Mouse (Mus musculus) brown adipose tissue, adult 24 weeks (tissue): ENCODE measurements around the gene Mib2. TPM values are rescaled to one million over a fixed set of nuclear protein-coding genes. Genes with fewer than 3 reads are reported as not detected.
A peak's percentile ranks its signal among the peaks of the same experiment; 100 is the strongest.
"Not testable (repeated sequence)": the region's sequence is repeated elsewhere in the genome, so short reads cannot be mapped to it uniquely, and the experiment has no call there.

Source experiments
- H3K27ac ChIP-seq: fragments of 200-500 bp; replicated peaks from 2 replicates; pipeline ENCODE4 v1.5.1; 2012; ENCODE audit warnings: low read depth, mild to moderate bottlenecking, low read length
- H3K4me1 ChIP-seq: fragments of 200-500 bp; 2 replicates; pipeline ENCODE4 v1.6.1; 2012; ENCODE audit warnings: low read length, mixed read lengths; ENCODE audit not compliant: control insufficient read depth, insufficient read depth, insufficient read length
- H3K4me3 ChIP-seq: fragments of 200-500 bp; 2 replicates; pipeline ENCODE4 v1.5.1; 2012; ENCODE audit warnings: low read depth, mild to moderate bottlenecking, low read length, moderate library complexity; ENCODE audit not compliant: insufficient read depth
- polyA plus RNA-seq: library from polyadenylated mRNA; stranded (reverse); fragments of >200 nt; gene quantifications from 2 replicates; pipeline ENCODE4 v1.2.4, GENCODE M21; 2012; ENCODE audit not compliant: missing spikeins, insufficient read depth, insufficient read length

Mib2 gene
- polyA plus RNA-seq, 1 experiment = 9.7 TPM

DNA sequence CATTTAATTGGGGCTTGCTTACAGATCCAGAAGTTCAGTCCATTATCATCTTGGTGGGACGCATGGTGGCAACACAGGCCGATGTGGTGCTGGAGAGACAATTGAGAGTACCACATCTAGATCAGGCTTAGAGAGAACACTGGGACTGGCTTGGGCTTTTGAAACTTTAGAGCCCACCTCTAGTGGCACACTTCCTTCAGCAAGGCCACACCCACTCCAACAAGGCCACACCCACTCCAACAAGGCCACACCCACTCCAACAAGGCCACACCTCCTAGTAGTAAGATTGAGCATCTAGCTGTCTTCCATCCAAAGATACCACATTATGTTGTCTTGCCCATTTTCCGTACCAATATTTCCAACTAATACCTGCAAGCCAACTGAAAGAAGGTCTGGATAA is 23.4 kb upstream of the Mib2 start:
- Histone ChIP-seq H3K27ac (no peak overlapping the region), H3K4me3 (no peak overlapping the region), H3K4me1 (no peaks in the 10 kb centered on the region; the same call in 1 of the 2 replicates)

- Histone ChIP-seq H3K27ac (no peak overlapping the region), H3K4me3 (no peak overlapping the region), H3K4me1 (no peaks in the 10 kb centered on the region; the same call in 1 of the 2 replicates)
Measured at GRCm38 (mm10) chr4:155690571-155691375, 21.8 kb upstream of the Mib2 start.

GRCm38 (mm10) chr4:155687764-155688163 is 18.8 kb upstream of the Mib2 start:
- H3K4me3 ChIP-seq, H3K27ac ChIP-seq, H3K4me1 ChIP-seq: not testable (repeated sequence)

GRCm38 (mm10) chr4:155683670-155684277 is 14.8 kb upstream of the Mib2 start:
- H3K4me1 ChIP-seq, H3K4me3 ChIP-seq, H3K27ac ChIP-seq: not testable (repeated sequence)

DNA sequence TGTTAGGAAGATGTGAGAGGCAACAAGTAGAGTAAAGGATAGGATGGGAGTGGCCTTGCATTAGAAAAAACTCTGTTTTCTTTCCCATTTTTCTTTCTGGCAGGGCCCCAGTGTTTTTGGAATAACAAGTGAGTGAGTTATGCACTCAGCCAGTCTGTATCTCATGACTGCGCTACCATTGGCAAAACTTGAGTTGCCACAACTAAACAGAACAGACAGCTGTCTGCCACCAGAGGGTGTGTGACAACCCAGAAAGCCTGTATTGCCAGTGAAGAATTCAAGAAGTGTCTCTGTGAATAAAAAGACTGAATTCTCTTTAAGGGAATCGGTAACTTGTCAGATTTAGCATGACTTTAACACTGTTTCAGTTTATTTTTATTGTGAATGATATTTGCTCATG is 7.0 kb upstream of the Mib2 start:
- Histone ChIP-seq H3K4me1 (no peaks in the 10 kb centered on the region), H3K4me3 (no peak overlapping the region), H3K27ac (no peak overlapping the region)

DNA sequence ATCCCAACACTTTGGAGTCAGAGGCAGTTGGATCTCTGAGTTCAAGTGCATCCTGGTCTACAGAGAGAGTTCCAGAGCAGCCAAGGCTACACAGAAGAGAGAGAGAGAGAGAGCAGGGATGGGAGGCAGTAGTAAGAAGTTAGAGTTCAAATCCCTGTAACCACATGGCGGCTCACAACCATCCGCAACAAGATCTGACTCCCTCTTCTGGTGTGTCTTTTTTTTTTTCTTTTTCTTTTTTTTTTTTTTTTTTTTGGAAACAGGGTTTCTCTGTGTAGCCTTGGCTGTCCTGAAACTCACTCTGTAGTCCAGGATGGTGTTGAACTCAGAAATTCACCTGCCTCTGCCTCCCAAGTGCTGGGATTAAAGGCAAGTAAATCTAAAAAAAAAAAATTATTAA is 3.1 kb upstream of the Mib2 start:
- no peak overlapping the region for H3K4me3 ChIP-seq
- H3K27ac ChIP-seq = no peak overlapping the region
- peaks cover 3% of the 10 kb centered on the region; the same call in 1 of the 2 replicates for H3K4me1 ChIP-seq

- not testable (repeated sequence) for H3K4me1 ChIP-seq, H3K27ac ChIP-seq, H3K4me3 ChIP-seq
Measured at GRCm38 (mm10) chr4:155670236-155670635, 1.2 kb upstream of the Mib2 start.

GRCm38 (mm10) chr4:155669598-155670075 is 639 bp upstream of the Mib2 start:
- H3K4me1 ChIP-seq = peaks cover 3% of the 10 kb centered on the region; the same call in 1 of the 2 replicates
- peak overlapping the region; percentile 76 for H3K4me3 ChIP-seq
- H3K27ac ChIP-seq = no peak overlapping the region

DNA sequence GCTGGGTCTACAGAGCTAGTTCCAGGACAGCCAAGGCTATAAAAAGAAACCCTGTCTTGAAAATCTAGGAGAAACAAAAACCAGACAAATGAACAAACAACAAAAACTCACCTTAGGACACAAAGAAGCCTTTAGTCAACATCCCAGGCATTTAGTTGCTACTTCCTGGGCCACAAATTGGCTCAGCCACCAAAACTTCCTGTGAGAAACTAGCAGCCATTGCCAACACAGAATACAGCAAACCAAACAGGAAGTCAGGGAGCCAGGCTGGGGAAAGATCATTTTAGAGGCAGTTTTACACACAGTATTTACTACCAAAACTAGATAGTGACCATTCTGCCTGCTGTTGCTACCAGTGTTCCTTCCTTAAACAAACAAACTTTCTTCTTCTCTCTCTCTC is 2.1 kb downstream of the Mib2 start:
- H3K4me1 ChIP-seq = peaks cover 3% of the 10 kb centered on the region; the same call in 1 of the 2 replicates
- no peak overlapping the region for H3K4me3 ChIP-seq
- no peak overlapping the region for H3K27ac ChIP-seq

DNA sequence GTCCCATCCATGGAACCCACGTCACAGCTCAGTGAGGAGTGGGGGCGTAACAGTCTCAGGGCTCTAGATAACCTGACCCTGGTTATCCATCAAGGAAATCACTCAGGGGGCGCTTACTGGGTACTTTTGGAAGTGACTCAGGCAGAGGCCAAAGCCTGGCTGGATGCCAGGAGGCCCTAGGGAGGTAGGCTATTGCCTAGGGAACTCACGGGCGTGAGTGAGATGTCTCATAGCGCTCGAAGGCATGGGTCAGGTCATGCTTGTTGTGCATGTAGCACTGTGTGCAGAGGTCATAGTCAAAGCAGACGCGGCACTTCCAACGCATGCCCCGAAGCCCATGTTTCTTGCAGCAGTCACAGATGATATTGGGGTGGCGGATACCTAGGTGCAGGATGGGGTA is 8.4 kb downstream of the Mib2 start:
- no peak overlapping the region; the same call in 1 of the 2 replicates for H3K27ac ChIP-seq
- no peak overlapping the region for H3K4me3 ChIP-seq
- peaks cover 9% of the 10 kb centered on the region for H3K4me1 ChIP-seq

- no peak overlapping the region for H3K27ac ChIP-seq
- peaks cover 9% of the 10 kb centered on the region for H3K4me1 ChIP-seq
- no peak overlapping the region for H3K4me3 ChIP-seq
Measured at GRCm38 (mm10) chr4:155658961-155659360, 10.0 kb downstream of the Mib2 start.

- Histone ChIP-seq H3K27ac (no peak overlapping the region), H3K4me1 (peaks cover 9% of the 10 kb centered on the region)
Measured at GRCm38 (mm10) chr4:155656214-155656751, 12.7 kb downstream of the Mib2 start.

DNA sequence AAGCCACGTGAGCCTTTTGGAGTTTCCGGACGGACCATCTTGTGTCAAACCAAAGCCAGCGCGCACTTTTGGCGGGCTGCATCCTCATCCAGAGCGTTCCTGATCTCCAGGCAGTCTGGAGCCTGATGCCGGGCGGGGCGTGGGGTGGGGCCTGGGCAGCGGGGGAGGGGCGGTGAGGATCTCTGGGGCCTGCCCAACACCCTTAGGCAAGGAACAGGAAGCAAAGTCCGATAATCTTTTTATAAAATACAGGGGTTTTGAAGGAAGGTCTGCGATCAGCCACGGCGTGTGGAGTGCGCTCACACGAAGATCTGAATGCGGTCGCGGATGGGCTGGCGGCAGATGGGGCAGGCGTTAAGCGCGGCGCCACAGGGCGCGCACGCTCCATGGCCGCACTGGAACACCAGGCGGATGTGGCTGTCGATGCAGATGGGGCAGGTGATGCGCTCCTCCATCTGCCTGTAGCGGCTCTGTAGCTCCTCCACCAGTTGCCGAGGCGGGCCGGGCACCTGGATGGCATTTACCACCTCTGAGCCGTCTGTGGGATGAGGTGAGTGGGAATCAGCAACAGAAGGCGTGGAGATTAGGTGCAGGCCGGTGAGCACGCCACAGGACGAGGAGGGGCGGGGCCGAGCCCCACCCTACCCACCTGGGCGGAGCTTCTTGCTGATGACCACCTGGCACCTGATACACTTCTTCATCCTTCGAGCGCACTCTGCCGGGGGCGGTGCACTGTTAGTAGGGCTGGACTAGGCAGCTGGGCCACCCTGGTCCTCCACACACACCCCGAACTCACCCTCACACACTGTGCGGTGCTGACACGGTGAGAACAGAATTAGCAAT is 14.3 kb downstream of the Mib2 start:
- H3K27ac ChIP-seq = no peak overlapping the region
- H3K4me1 ChIP-seq = no peaks in the 10 kb centered on the region; the same call in 1 of the 2 replicates
- H3K4me3 ChIP-seq = peak overlapping the region; percentile 51

More at GRCm38 (mm10) chr4:155656214-155656751, 12.7 kb downstream of the Mib2 start:
- H3K4me3 ChIP-seq = no peak overlapping the region

GRCm38 (mm10) chr4:155654183-155654455 is 14.9 kb downstream of the Mib2 start:
- no peaks in the 10 kb centered on the region; the same call in 1 of the 2 replicates for H3K4me1 ChIP-seq
- no peak overlapping the region for H3K27ac ChIP-seq
- H3K4me3 ChIP-seq = peak overlapping the region; percentile 38
